Mouse (Mus musculus) R1 (cell line): ENCODE measurements around the gene Prok1.

ENCODE experiments used
- DNase-seq: peaks from one replicate; pipeline ENCODE4 v3.0.0-alpha.2; 2018; ENCODE audit warnings: low read depth, low spot score

The Prok1 gene

GRCm38 (mm10) chr3:107239607-107240006 is at the start of gene Prok1:
TSS of gene Prok1 (minus strand) at chr3:107239707.
- DNase-seq, result no peak

GRCm38 (mm10) chr3:107287346-107287745 is 47.8 kb upstream of the Prok1 start:
- DNase-seq, result no peak

- DNase-seq, result no peak
Observed at GRCm38 (mm10) chr3:107286123-107286522, 46.6 kb upstream of the Prok1 start.

GRCm38 (mm10) chr3:107278479-107279269 is 39.2 kb upstream of the Prok1 start, which contains the start of gene Lamtor5:
TSS of gene Lamtor5 (plus strand) at chr3:107278858.
- DNase-seq, result peak; percentile 89

GRCm38 (mm10) chr3:107276626-107277025 is 37.1 kb upstream of the Prok1 start:
- DNase-seq, result no peak

- DNase-seq, result peak; percentile 32
Observed at GRCm38 (mm10) chr3:107275996-107276395, 36.5 kb upstream of the Prok1 start.

- no peak for DNase-seq
Observed at GRCm38 (mm10) chr3:107275351-107275750, 35.8 kb upstream of the Prok1 start.

- peak; percentile 63 for DNase-seq
Observed at GRCm38 (mm10) chr3:107273820-107274219, 34.3 kb upstream of the Prok1 start.

- no peak for DNase-seq
Observed at GRCm38 (mm10) chr3:107272433-107272832, 32.9 kb upstream of the Prok1 start.

GRCm38 (mm10) chr3:107266814-107267345 is 27.4 kb upstream of the Prok1 start:
- DNase-seq, result no peak

- no peak for DNase-seq
Observed at GRCm38 (mm10) chr3:107261851-107262165, 22.3 kb upstream of the Prok1 start.

- no peak for DNase-seq
Observed at GRCm38 (mm10) chr3:107260956-107261850, 21.7 kb upstream of the Prok1 start.

GRCm38 (mm10) chr3:107257924-107258323 is 18.4 kb upstream of the Prok1 start:
- DNase-seq, result no peak

- DNase-seq, result no peak
Observed at GRCm38 (mm10) chr3:107256724-107257123, 17.2 kb upstream of the Prok1 start.

- DNase-seq, result no peak
Observed at GRCm38 (mm10) chr3:107255992-107256391, 16.5 kb upstream of the Prok1 start.

GRCm38 (mm10) chr3:107253925-107254324 is 14.4 kb upstream of the Prok1 start:
- no peak for DNase-seq

GRCm38 (mm10) chr3:107252035-107252434 is 12.5 kb upstream of the Prok1 start:
- no peak for DNase-seq

- no peak for DNase-seq
Observed at GRCm38 (mm10) chr3:107250320-107250719, 10.8 kb upstream of the Prok1 start.

GRCm38 (mm10) chr3:107249042-107249441 is 9.5 kb upstream of the Prok1 start:
- DNase-seq, result no peak

GRCm38 (mm10) chr3:107246876-107247275 is 7.4 kb upstream of the Prok1 start:
- DNase-seq, result no peak

GRCm38 (mm10) chr3:107241389-107242094 is 2.0 kb upstream of the Prok1 start:
- DNase-seq, result no peak
